Mouse (Mus musculus) hindbrain, embryonic 15.5 days (tissue): ENCODE measurements around the gene Tbc1d24. TPM values are rescaled to one million over a fixed set of nuclear protein-coding genes. Genes with fewer than 3 reads are reported as not detected.

Experiments
- ATAC-seq: fragments of 200-750 bp; cut with Nextera tagmentation; 2 replicates; pipeline ENCODE4 v1.8.0; 2017; ENCODE audit warnings: low read depth, moderate number of reproducible peaks, moderate TSS enrichment; ENCODE audit not compliant: low FRiP score
- H3K27ac ChIP-seq: fragments of 300-500 bp; sonication (generic); replicated peaks from 2 replicates; pipeline ENCODE4 v1.5.1; 2015; ENCODE audit warnings: mild to moderate bottlenecking, inconsistent platforms
- H3K27me3 ChIP-seq: fragments of 300-500 bp; sonication (generic); 2 replicates; pipeline ENCODE4 v1.6.1; 2015; ENCODE audit warnings: control low read depth, inconsistent platforms
- H3K36me3 ChIP-seq: fragments of 300-500 bp; sonication (generic); 2 replicates; pipeline ENCODE4 v1.6.1; 2015; ENCODE audit warnings: control low read depth, inconsistent platforms
- H3K4me1 ChIP-seq: fragments of 300-500 bp; sonication (generic); replicated peaks from 2 replicates; pipeline ENCODE4 v1.6.1; 2015; ENCODE audit warnings: control low read depth, inconsistent platforms
- H3K4me2 ChIP-seq: fragments of 300-500 bp; sonication (generic); 2 replicates; pipeline ENCODE4 v1.6.1; 2015; ENCODE audit warnings: moderate library complexity, mild to moderate bottlenecking, inconsistent platforms
- H3K4me3 ChIP-seq: fragments of 300-500 bp; sonication (generic); 2 replicates; pipeline ENCODE4 v1.5.1; 2015; ENCODE audit warnings: mild to moderate bottlenecking, inconsistent platforms
- H3K9ac ChIP-seq: fragments of 300-500 bp; sonication (generic); 2 replicates; pipeline ENCODE4 v1.6.1; 2015; ENCODE audit warnings: inconsistent platforms
- H3K9me3 ChIP-seq: fragments of 300-500 bp; sonication (generic); 2 replicates; pipeline ENCODE4 v1.6.1; 2016; ENCODE audit warnings: control low read depth, inconsistent platforms
- WGBS: fragments of 180-500 bp; shearing (Covaris S2); methylation state at CpG from one replicate; pipeline ENCODE4 v1.1.7; 2015; 5-methylcytosine and 5-hydroxymethylcytosine counted together
- polyA plus RNA-seq: library from polyadenylated mRNA; unstranded; fragments of >200 nt; fragmentation: Nextera tagmentation; extraction: Ambion mirVana; gene quantifications from 2 replicates; pipeline ENCODE4 v1.2.1, GENCODE M21; 2015

Tbc1d24 gene
- polyA plus RNA-seq, 1 experiment from 2014 or later = 26.9 TPM

- ATAC-seq = no peak
- 81% methylated on average over 3 of the region's 3 CpGs for WGBS
- no peaks in the 10 kb centered on the region for H3K9me3 ChIP-seq
- no peak overlapping the region for H3K9ac ChIP-seq
- H3K4me1 ChIP-seq = peaks cover 9% of the 10 kb centered on the region
- no peaks in the 10 kb centered on the region for H3K27me3 ChIP-seq
- H3K4me3 ChIP-seq = no peak overlapping the region
- no peak overlapping the region for H3K4me2 ChIP-seq
- no peak overlapping the region for H3K27ac ChIP-seq
- H3K36me3 ChIP-seq = peaks cover 10% of the 10 kb centered on the region; the same call in 1 of the 2 replicates
These were observed 49.0 kb downstream of the Tbc1d24 start for GRCm38 (mm10) chr17:24156394-24156793.

DNA sequence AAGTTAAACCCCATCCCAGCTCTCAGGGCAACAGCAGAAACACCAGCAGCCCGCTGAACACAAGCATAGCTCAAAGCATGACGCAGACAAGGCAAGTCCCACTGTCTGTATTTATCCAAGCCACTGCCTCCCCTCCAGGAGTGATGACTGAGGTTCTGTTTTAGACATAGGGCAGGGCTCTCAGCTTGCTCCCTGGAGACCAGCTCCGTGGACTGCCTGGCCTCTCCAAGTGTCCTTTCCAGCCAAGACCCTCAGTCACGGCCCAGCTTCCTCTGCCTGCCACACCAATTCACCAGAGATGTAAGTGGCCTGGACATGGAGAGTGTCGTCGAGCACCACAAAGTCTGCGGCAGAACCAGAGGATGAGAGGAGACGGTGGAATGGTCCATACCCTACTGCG lies 49.6 kb downstream of the Tbc1d24 start:
- H3K4me3 ChIP-seq = no peak overlapping the region
- ATAC-seq = no peak
- no peak overlapping the region for H3K4me2 ChIP-seq
- peaks cover 9% of the 10 kb centered on the region for H3K4me1 ChIP-seq
- 94% methylated on average over 9 of the region's 9 CpGs for WGBS
- H3K27ac ChIP-seq = no peak overlapping the region
- H3K9ac ChIP-seq = no peak overlapping the region
- peaks cover 10% of the 10 kb centered on the region; the same call in 1 of the 2 replicates for H3K36me3 ChIP-seq
- no peaks in the 10 kb centered on the region for H3K9me3 ChIP-seq
- no peaks in the 10 kb centered on the region for H3K27me3 ChIP-seq

DNA sequence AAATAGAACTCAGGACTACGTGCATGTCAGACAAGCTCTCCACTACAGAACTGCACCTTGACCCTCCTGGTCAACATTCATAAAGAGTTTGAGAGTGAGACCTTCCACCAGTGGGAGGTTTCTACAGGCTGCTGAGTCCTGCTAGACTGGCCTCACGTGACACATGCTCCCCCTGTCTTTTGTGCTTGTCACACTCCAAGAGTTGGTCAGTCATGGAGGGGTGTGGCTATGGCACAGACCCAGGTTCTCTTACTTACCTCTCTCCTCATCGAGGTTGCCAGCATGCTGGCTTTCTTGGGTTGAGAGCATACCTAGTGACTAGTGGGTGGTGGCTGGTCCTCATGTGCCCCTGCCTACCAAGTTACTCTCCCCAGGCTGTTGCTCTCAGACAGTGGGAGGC lies 50.9 kb downstream of the Tbc1d24 start:
- no peak overlapping the region for H3K27ac ChIP-seq
- H3K9ac ChIP-seq = no peak overlapping the region
- peaks cover 10% of the 10 kb centered on the region; the same call in 1 of the 2 replicates for H3K36me3 ChIP-seq
- WGBS = 82% methylated on average over 3 of the region's 3 CpGs
- H3K4me3 ChIP-seq = no peak overlapping the region
- H3K27me3 ChIP-seq = no peaks in the 10 kb centered on the region
- no peak for ATAC-seq
- peaks cover 9% of the 10 kb centered on the region for H3K4me1 ChIP-seq
- H3K9me3 ChIP-seq = no peaks in the 10 kb centered on the region
- no peak overlapping the region for H3K4me2 ChIP-seq

- 2% methylated on average over 26 of the region's 26 CpGs for WGBS
These were observed 53.3 kb downstream of the Tbc1d24 start for GRCm38 (mm10) chr17:24151890-24152563.

DNA sequence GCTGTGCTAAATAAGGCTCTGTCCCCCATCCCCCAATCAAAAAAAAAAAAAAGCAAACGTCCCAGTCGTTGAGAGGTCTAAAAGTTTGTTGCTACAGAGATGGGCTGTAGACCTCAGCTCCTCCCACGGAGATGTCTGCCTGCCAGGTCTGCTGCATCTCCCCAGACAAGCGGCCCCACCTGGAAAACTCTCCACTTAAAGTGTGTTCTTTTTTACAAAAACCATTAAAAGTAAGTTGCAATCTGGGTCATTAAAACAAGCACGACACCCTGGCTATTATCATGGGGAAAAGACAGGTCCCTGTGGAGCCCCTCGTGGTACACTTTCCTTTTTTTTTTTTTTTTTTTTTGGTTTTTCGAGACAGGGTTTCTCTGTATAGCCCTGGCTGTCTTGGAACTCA lies 54.0 kb downstream of the Tbc1d24 start:
- H3K4me1 ChIP-seq = peaks cover 9% of the 10 kb centered on the region

More at GRCm38 (mm10) chr17:24151890-24152563, 53.3 kb downstream of the Tbc1d24 start:
- ATAC-seq = peak; percentile 76; the same call in 1 of the 2 replicates
- no peaks in the 10 kb centered on the region for H3K9me3 ChIP-seq
- H3K27me3 ChIP-seq = no peaks in the 10 kb centered on the region
- peaks cover 4% of the 10 kb centered on the region; the same call in 1 of the 2 replicates for H3K36me3 ChIP-seq
- H3K4me2 ChIP-seq = peak overlapping the region; percentile 67
- no peak overlapping the region for H3K27ac ChIP-seq
- peak overlapping the region; percentile 33 for H3K4me3 ChIP-seq
- H3K9ac ChIP-seq = peak overlapping the region; percentile 2; the same call in 1 of the 2 replicates
- peaks cover 9% of the 10 kb centered on the region for H3K4me1 ChIP-seq

GRCm38 (mm10) chr17:24150824-24151223 lies 54.5 kb downstream of the Tbc1d24 start, which contains the start of gene Pdpk1:
Gene Pdpk1, minus strand, starts transcription at chr17:24150924.
- 92% methylated on average over 2 of the region's 2 CpGs for WGBS
- ATAC-seq = no peak
- H3K4me3 ChIP-seq = peak within 1 kb of the TSS; percentile 33
- H3K9me3 ChIP-seq = no peaks in the 10 kb centered on the region
- peaks cover 9% of the 10 kb centered on the region for H3K4me1 ChIP-seq
- peak within 1 kb of the TSS; percentile 67 for H3K4me2 ChIP-seq
- H3K36me3 ChIP-seq = peaks cover 4% of the 10 kb centered on the region; the same call in 1 of the 2 replicates
- H3K9ac ChIP-seq = peak within 1 kb of the TSS; percentile 2; the same call in 1 of the 2 replicates
- H3K27ac ChIP-seq = no peak within 1 kb of the TSS
- no peaks in the 10 kb centered on the region for H3K27me3 ChIP-seq

More for the DNA sequence above, 54.0 kb downstream of the Tbc1d24 start:
- peak overlapping the region; percentile 67 for H3K4me2 ChIP-seq
- no peaks in the 10 kb centered on the region for H3K27me3 ChIP-seq
- no peak for ATAC-seq
- 0 out of 2 replicates have a peak overlapping the region, but pooled peaks have one; percentile 2 for H3K9ac ChIP-seq
- H3K36me3 ChIP-seq = peaks cover 4% of the 10 kb centered on the region; the same call in 1 of the 2 replicates
- no peaks in the 10 kb centered on the region for H3K9me3 ChIP-seq
- peak overlapping the region; percentile 33; the same call in 1 of the 2 replicates for H3K4me3 ChIP-seq
- WGBS = 16% methylated on average over 7 of the region's 7 CpGs
- no peak overlapping the region for H3K27ac ChIP-seq

GRCm38 (mm10) chr17:24149421-24149820 lies 55.9 kb downstream of the Tbc1d24 start:
- no peak overlapping the region for H3K4me3 ChIP-seq
- H3K27me3 ChIP-seq = no peaks in the 10 kb centered on the region
- no peak overlapping the region for H3K4me2 ChIP-seq
- no peaks in the 10 kb centered on the region for H3K9me3 ChIP-seq
- no peak for ATAC-seq
- no peak overlapping the region for H3K27ac ChIP-seq
- no peak overlapping the region for H3K9ac ChIP-seq
- 88% methylated on average over 7 of the region's 7 CpGs for WGBS
- H3K4me1 ChIP-seq = peaks cover 9% of the 10 kb centered on the region
- H3K36me3 ChIP-seq = peaks cover 3% of the 10 kb centered on the region; the same call in 1 of the 2 replicates

GRCm38 (mm10) chr17:24142897-24143296 lies 62.5 kb downstream of the Tbc1d24 start:
- Histone ChIP-seq H3K27ac (no peak overlapping the region), H3K9ac (no peak overlapping the region), H3K4me2 (peak overlapping the region; percentile 94; the same call in 1 of the 2 replicates), H3K9me3 (no peaks in the 10 kb centered on the region), H3K36me3 (no peaks in the 10 kb centered on the region), H3K4me3 (no peak overlapping the region), H3K4me1 (peaks cover 35% of the 10 kb centered on the region), H3K27me3 (no peaks in the 10 kb centered on the region)
- WGBS = 54% methylated on average over 2 of the region's 2 CpGs
- ATAC-seq = no peak

DNA sequence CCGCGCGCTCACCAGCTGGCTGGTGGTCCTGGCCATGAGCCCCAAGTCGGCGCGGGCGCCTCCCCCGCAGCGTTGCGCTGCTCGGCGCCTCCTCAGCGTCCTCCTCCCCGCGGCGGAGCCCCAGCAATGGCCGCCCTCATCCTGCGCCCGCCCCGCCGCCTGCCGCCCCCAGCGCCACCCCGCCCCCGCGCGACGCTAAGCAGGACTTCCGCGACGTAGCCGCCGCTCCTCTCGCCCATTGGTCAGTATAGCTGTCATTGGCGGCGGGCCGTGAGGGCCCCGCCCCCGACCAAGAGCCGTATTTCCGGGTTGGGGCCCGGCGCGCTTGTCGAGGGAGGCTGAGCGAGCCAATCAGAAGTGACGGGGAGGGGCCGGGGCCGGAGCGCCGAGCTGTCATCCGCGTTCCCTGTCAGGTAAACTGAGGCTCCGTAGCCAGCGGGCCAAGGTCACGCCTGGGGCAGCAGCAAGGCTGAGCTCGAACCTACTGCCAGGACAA lies 63.9 kb downstream of the Tbc1d24 start:
- Histone ChIP-seq H3K4me3 (peak overlapping the region; percentile 90), H3K27ac (peak overlapping the region; percentile 88), H3K27me3 (no peaks in the 10 kb centered on the region), H3K9ac (peak overlapping the region; percentile 91), H3K9me3 (no peaks in the 10 kb centered on the region), H3K36me3 (no peaks in the 10 kb centered on the region), H3K4me2 (peak overlapping the region; percentile 94), H3K4me1 (peaks cover 42% of the 10 kb centered on the region)
- ATAC-seq = peak; percentile 98
- WGBS = under 1% methylated on average over 57 of the region's 57 CpGs

GRCm38 (mm10) chr17:24140845-24141424 lies 64.4 kb downstream of the Tbc1d24 start:
- H3K9ac ChIP-seq = peak overlapping the region; percentile 91
- H3K27ac ChIP-seq = peak overlapping the region; percentile 88
- ATAC-seq = peak; percentile 38
- H3K4me2 ChIP-seq = peak overlapping the region; percentile 94
- H3K36me3 ChIP-seq = no peaks in the 10 kb centered on the region
- H3K4me1 ChIP-seq = peaks cover 42% of the 10 kb centered on the region
- H3K27me3 ChIP-seq = no peaks in the 10 kb centered on the region
- H3K4me3 ChIP-seq = peak overlapping the region; percentile 90
- 0% methylated on average over 32 of the region's 43 CpGs for WGBS
- H3K9me3 ChIP-seq = no peaks in the 10 kb centered on the region

DNA sequence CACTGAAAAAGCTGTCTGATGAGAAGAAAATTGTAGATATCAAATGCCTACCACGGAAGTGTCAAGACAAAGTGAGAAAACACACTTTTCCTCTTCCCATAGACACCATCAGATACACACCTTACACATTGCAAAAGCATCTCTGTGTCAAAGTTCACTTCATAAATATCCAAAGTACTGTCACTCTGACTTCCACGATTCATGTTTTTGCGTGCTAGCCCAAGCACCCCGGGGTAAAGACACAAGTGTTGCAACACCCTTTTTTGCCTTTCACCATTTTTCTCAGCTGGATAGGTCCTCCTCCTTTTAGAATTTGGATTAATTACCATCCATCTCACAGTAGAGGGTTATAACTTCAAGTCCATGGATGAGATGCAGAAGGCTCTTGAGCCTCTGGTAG lies 65.4 kb downstream of the Tbc1d24 start:
- peaks cover 42% of the 10 kb centered on the region for H3K4me1 ChIP-seq
- peak overlapping the region; percentile 94 for H3K4me2 ChIP-seq
- WGBS = 89% methylated on average over 4 of the region's 4 CpGs
- H3K4me3 ChIP-seq = peak overlapping the region; percentile 90
- peak overlapping the region; percentile 91; the same call in 1 of the 2 replicates for H3K9ac ChIP-seq
- H3K9me3 ChIP-seq = no peaks in the 10 kb centered on the region
- no peak for ATAC-seq
- no peak overlapping the region for H3K27ac ChIP-seq
- no peaks in the 10 kb centered on the region for H3K27me3 ChIP-seq
- no peaks in the 10 kb centered on the region for H3K36me3 ChIP-seq

GRCm38 (mm10) chr17:24139256-24139655 lies 66.1 kb downstream of the Tbc1d24 start:
- Histone ChIP-seq H3K9me3 (no peaks in the 10 kb centered on the region), H3K4me2 (0 out of 2 replicates have a peak overlapping the region, but pooled peaks have one; percentile 94), H3K27me3 (no peaks in the 10 kb centered on the region), H3K4me1 (peaks cover 42% of the 10 kb centered on the region), H3K9ac (no peak overlapping the region), H3K4me3 (no peak overlapping the region), H3K36me3 (no peaks in the 10 kb centered on the region), H3K27ac (no peak overlapping the region)
- no peak for ATAC-seq
- 81% methylated on average over 3 of the region's 3 CpGs for WGBS
